Mouse (Mus musculus): ENCODE data around the gene Tbc1d10c. TPM values are rescaled to one million over a fixed set of nuclear protein-coding genes. Genes with fewer than 3 reads are reported as not detected.

Tbc1d10c gene
- total and polyA plus RNA-seq, 3 experiments = 43.5 to 58.5 (median 46.3) TPM

DNA sequence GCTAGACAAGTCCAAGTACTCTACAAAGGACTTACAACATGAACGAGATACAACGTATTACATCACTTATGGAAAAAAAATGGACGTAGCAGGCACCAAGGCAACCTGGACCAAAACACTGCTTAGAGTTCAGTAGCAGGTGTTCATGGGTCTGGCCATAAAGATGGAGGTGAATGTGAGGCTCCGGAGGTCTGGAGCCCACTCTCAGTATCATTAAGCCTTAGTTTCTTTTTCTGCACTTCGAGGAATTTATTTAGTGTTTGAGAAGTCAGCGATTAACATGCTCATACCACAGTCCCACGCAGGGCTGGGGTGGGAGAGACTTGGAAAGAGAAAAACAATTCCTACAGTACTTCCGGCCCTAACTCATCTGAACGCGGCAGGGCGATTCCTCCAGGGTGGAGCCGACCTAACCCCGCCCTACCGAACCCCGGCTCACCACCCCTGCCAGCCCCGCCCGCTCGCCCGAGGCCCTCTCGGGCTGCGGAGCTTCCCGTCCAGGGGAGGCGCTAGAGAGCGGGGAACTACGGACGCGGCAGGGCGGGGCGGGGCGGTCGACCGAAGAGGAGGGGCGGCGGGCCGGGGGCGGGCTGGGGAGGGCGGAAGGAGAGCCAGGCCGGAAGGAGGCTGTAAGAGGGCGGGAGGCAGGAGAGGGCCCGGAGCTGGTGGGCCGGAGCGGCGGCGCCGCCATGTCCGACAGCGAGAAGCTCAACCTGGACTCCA is 605 bp upstream of the Tbc1d10c start, which contains the start of gene Ppp1ca:
Gene Ppp1ca (plus strand): TSS at position 538 of the 723 bp plus-strand sequence.
- H3K4me2 ChIP-seq (ENCODE audit: insufficient read depth, low read depth, poor library complexity, severe bottlenecking) = peak within 1 kb of the TSS; percentile 70
- peak; percentile 94 for DNase-seq (ENCODE audit: extremely low read depth)
- dilution Hi-C loops (cut with MboI; ENCODE audit: extremely low pct_ligation_motif_present, extremely low pct_unique_long_range_greater_than_20kb, low sequenced_read_pairs) = no loop called here
- H3K36me3 ChIP-seq (replicated peaks in 1 of 2; ENCODE audit: control insufficient read depth in 1 of 2, insufficient read depth in 1 of 2, low read length in 1 of 2) = peaks cover 46 to 63% of the 10 kb centered on the region in 2 experiments
- peaks cover 21 to 65% of the 10 kb centered on the region in 2 experiments for H3K4me1 ChIP-seq (ENCODE audit: control insufficient read depth in 1 of 2, insufficient read depth in 2 of 2)
- in situ Hi-C loops (cut with MboI; ENCODE audit: low pct_ligation_motif_present, low pct_unique_long_range_greater_than_20kb, low sequenced_read_pairs) = no loop called here
- peak within 1 kb of the TSS; percentile 86 to 89 (median 87) for H3K4me3 ChIP-seq (replicated peaks in 1 of 3; ENCODE audit: low read depth in 2 of 3, low read length in 2 of 3, poor library complexity in 1 of 3)
- peak within 1 kb of the TSS; percentile 82 for H3K27ac ChIP-seq (ENCODE audit: insufficient read depth, low read depth)
- TF ChIP-seq JUN (IDR thresholded peaks at IDR 0.05; ENCODE audit: insufficient read depth, low read depth, low read length) (no peak), TBP (conservative IDR thresholded peaks at IDR 0.05; ENCODE audit: low read depth, low read length) (peak; percentile 70), POLR2AphosphoS2 (IDR thresholded peaks at IDR 0.05; ENCODE audit: low read depth, low read length) (peak; percentile 46), JUND (conservative IDR thresholded peaks at IDR 0.05; ENCODE audit: low read depth, low read length) (no peak), ZC3H11A (IDR thresholded peaks at IDR 0.05; ENCODE audit: low read depth, low read length) (no peak), KAT2A (IDR thresholded peaks at IDR 0.05; ENCODE audit: insufficient replicate concordance, low read length) (0 out of 2 replicates have a peak, but pooled peaks have one; percentile 18), RAD21 (IDR thresholded peaks at IDR 0.05; ENCODE audit: low read depth, low read length) (peak; percentile 22), RCOR1 (conservative IDR thresholded peaks at IDR 0.05; ENCODE audit: low read depth, low read length) (no peak), MAFK (IDR thresholded peaks at IDR 0.05; ENCODE audit: insufficient replicate concordance, low read length) (no peak), CHD2 (IDR thresholded peaks at IDR 0.05; ENCODE audit: low read length) (no peak), GABPA (IDR thresholded peaks at IDR 0.05; ENCODE audit: insufficient replicate concordance, low read depth, low read length) (no peak), SIN3A (IDR thresholded peaks at IDR 0.05; ENCODE audit: low read length) (peak; percentile 72; the same call in 1 of the 2 replicates), BHLHE40 (IDR thresholded peaks at IDR 0.05; ENCODE audit: low read depth, low read length) (peak; percentile 11; the same call in 1 of the 2 replicates), MAX (IDR thresholded peaks at IDR 0.05; ENCODE audit: low read length) (peak; percentile 32), ZMIZ1 (IDR thresholded peaks at IDR 0.05; ENCODE audit: low read depth, low read length) (peak; percentile 56; the same call in 1 of the 2 replicates), POLR2A (IDR thresholded peaks at IDR 0.05; ENCODE audit: low read depth, low read length) (peak; percentile 87), MEF2A (IDR thresholded peaks at IDR 0.05; ENCODE audit: borderline replicate concordance, low read depth, low read length) (peak; percentile 47), USF2 (conservative IDR thresholded peaks at IDR 0.05; ENCODE audit: low read depth, low read length) (no peak), TCF12 (IDR thresholded peaks at IDR 0.05; ENCODE audit: low read depth, low read length) (0 out of 2 replicates have a peak, but pooled peaks have one; percentile 34), MXI1 (IDR thresholded peaks at IDR 0.05; ENCODE audit: low read depth, low read length) (no peak; the same call in 1 of the 2 replicates), PAX5 (IDR thresholded peaks at IDR 0.05; ENCODE audit: low read length) (no peak), CTCF (conservative IDR thresholded peaks at IDR 0.05 in 1 of 2, IDR thresholded peaks at IDR 0.05 in 1 of 2; ENCODE audit: low read depth in 2 of 2, low read length in 2 of 2) (peak in 1 of 2 experiments; percentile 73; a peak in 2 of 4 replicates), IRF4 (IDR thresholded peaks at IDR 0.05; ENCODE audit: low read depth, low read length) (0 out of 2 replicates have a peak, but pooled peaks have one; percentile 7), E2F4 (IDR thresholded peaks at IDR 0.05; ENCODE audit: insufficient replicate concordance, low read depth, low read length) (no peak), NELFE (IDR thresholded peaks at IDR 0.05; ENCODE audit: low read depth, low read length) (peak; percentile 82), SMC3 (IDR thresholded peaks at IDR 0.05; ENCODE audit: low read depth, low read length) (peak; percentile 21; the same call in 1 of the 2 replicates), UBTF (IDR thresholded peaks at IDR 0.05; ENCODE audit: low read depth, low read length) (no peak; the same call in 1 of the 2 replicates), USF1 (IDR thresholded peaks at IDR 0.05; ENCODE audit: low read depth, low read length) (no peak), EP300 (IDR thresholded peaks at IDR 0.05; ENCODE audit: low read length) (peak; percentile 52; the same call in 1 of the 2 replicates), NRF1 (IDR thresholded peaks at IDR 0.05; ENCODE audit: low read depth, low read length) (0 out of 2 replicates have a peak, but pooled peaks have one; percentile 24), ZKSCAN1 (IDR thresholded peaks at IDR 0.05; ENCODE audit: borderline replicate concordance, low read depth, low read length) (no peak), ELF1 (IDR thresholded peaks at IDR 0.05; ENCODE audit: low read depth, low read length) (peak; percentile 80; the same call in 1 of the 2 replicates), MYC (IDR thresholded peaks at IDR 0.05; ENCODE audit: low read depth, low read length) (0 out of 2 replicates have a peak, but pooled peaks have one; percentile 39), HCFC1 (IDR thresholded peaks at IDR 0.05; ENCODE audit: low read depth, low read length) (peak; percentile 13; the same call in 1 of the 2 replicates), ETS1 (conservative IDR thresholded peaks at IDR 0.05; ENCODE audit: low read depth, low read length) (no peak), CHD1 (IDR thresholded peaks at IDR 0.05; ENCODE audit: low read depth, low read length) (no peak), ZNF384 (IDR thresholded peaks at IDR 0.05; ENCODE audit: low read depth, low read length) (peak; percentile 73), MAZ (IDR thresholded peaks at IDR 0.05; ENCODE audit: low read depth, low read length) (peak; percentile 98)
- H3K9me3 ChIP-seq (replicated peaks; ENCODE audit: low read length) = no peaks in the 10 kb centered on the region
- peaks cover 46% of the 10 kb centered on the region for H3K79me2 ChIP-seq (replicated peaks; ENCODE audit: control insufficient read depth, extremely low read depth, insufficient read depth, poor library complexity, severe bottlenecking)
- no peaks in the 10 kb centered on the region for H3K27me3 ChIP-seq (replicated peaks)
- H3K9ac ChIP-seq (ENCODE audit: insufficient read depth, low read depth) = peak within 1 kb of the TSS; percentile 74
